17 mouse cellular contexts compared by ENCODE assay signal in genomic region chr10:40091455-40091854, GRCm38 (mm10). TPM values are rescaled to one million over a fixed set of nuclear protein-coding genes. Genes with fewer than 3 reads are reported as not detected.
DNase-seq lines count a peak whose midpoint lies in the region; ATAC-seq and TF ChIP-seq lines count a peak whose summit lies in the region.
"Had no signal": no experiment of that assay in that cellular context is flagged by ENCODE, and none has a peak within 500 bp of the region (broad histone marks: within the 10 kb centered on the region; RNA-seq: fewer than 3 reads in every experiment).

No protein-coding gene starts in this region.

- no peak for ATAC-seq in heart, embryonic 15.5 days (replicated peaks; ENCODE audit: insufficient number of reproducible peaks, insufficient read depth, low FRiP score, low read depth)
- no peak for ATAC-seq in lung, embryonic 14.5 days (ENCODE audit: insufficient read depth)
- no peak for ATAC-seq in hindbrain, postnatal 0 days
- ATAC-seq: forebrain, embryonic 13.5 days; forebrain, postnatal 0 days had no signal

- no peak for TF ChIP-seq CTCF in lung, embryonic 14.5 days (IDR thresholded peaks at IDR 0.05; ENCODE audit: low read depth)
- no peak for TF ChIP-seq CTCF in lung, adult 2 months (IDR thresholded peaks at IDR 0.05; ENCODE audit: insufficient read depth, low read length)
- no peak for TF ChIP-seq CTCF in hindbrain, postnatal 0 days (IDR thresholded peaks at IDR 0.05; ENCODE audit: low read depth)

- no peak overlapping the region for H3K9ac ChIP-seq in heart, embryonic 15.5 days
- no peak overlapping the region for H3K9ac ChIP-seq in lung, embryonic 14.5 days
- H3K9ac ChIP-seq in hindbrain, postnatal 0 days (replicated peaks; ENCODE audit: low read length): no peak overlapping the region
- H3K9ac ChIP-seq: forebrain, embryonic 13.5 days; forebrain, postnatal 0 days; hindbrain, embryonic 14.5 days had no signal

- whole genome bisulfite sequencing in heart, embryonic 15.5 days: 64% methylated on average over 2 of the region's 2 CpGs
- WGBS in lung, embryonic 14.5 days: 37% methylated on average over 2 of the region's 2 CpGs
- WGBS in lung, adult 2 months: 57% methylated on average over 2 of the region's 2 CpGs
- WGBS in hindbrain, postnatal 0 days: 82% methylated on average over 2 of the region's 2 CpGs

- no peak overlapping the region for H3K4me3 ChIP-seq in heart, embryonic 15.5 days
- H3K4me3 ChIP-seq in lung, embryonic 14.5 days (ENCODE audit: low read depth, low read length): no peak overlapping the region
- H3K4me3 ChIP-seq in lung, adult 2 months (replicated peaks; ENCODE audit: extremely low read depth, low read depth, low read length): no peak overlapping the region
- H3K4me3 ChIP-seq in hindbrain, postnatal 0 days (ENCODE audit: low read length): no peak overlapping the region
- H3K4me3 ChIP-seq: embryonic facial prominence, embryonic 10.5 days; forebrain, embryonic 13.5 days; hindbrain, embryonic 10.5 days had no signal

- H3K27ac ChIP-seq in heart, embryonic 15.5 days: 0 out of 2 replicates have a peak overlapping the region, but pooled peaks have one; percentile 41
- H3K27ac ChIP-seq in lung, embryonic 14.5 days (ENCODE audit: low read depth): no peak overlapping the region
- no peak overlapping the region for H3K27ac ChIP-seq in hindbrain, postnatal 0 days
- H3K27ac ChIP-seq: embryonic facial prominence, embryonic 10.5 days; forebrain, embryonic 13.5 days; hindbrain, embryonic 10.5 days; hindbrain, embryonic 14.5 days had no signal

- no peaks in the 10 kb centered on the region for H3K27me3 ChIP-seq in heart, embryonic 15.5 days
- no peaks in the 10 kb centered on the region for H3K27me3 ChIP-seq in lung, embryonic 14.5 days (ENCODE audit: insufficient read depth, low read length)
- H3K27me3 ChIP-seq in hindbrain, postnatal 0 days (ENCODE audit: insufficient read depth, low read length): no peaks in the 10 kb centered on the region
- H3K27me3 ChIP-seq: forebrain, embryonic 13.5 days had no signal

- DNase-seq in heart, adult 8-10 months (ENCODE audit: low spot score): no peak
- peak; percentile 66 for DNase-seq in lung, embryonic 14.5 days
- DNase-seq in lung, adult 2 months: no peak
- DNase-seq in lung, postnatal 14 days: peak; percentile 39
- no peak for DNase-seq in lung, postnatal 36 days
- DNase-seq in hindbrain, postnatal 0 days (ENCODE audit: low spot score): no peak
- DNase-seq: adrenal gland, adult 2 months; adrenal gland, postnatal 25 days; cerebellum, adult 2 months; cerebellum, postnatal 10 days; forebrain, postnatal 0 days; gastrocnemius, postnatal 10 days had no signal

- TF ChIP-seq POLR2A in lung, adult 2 months (IDR thresholded peaks at IDR 0.05; ENCODE audit: borderline replicate concordance, extremely low read depth, low read depth, low read length): no peak

- H3K36me3 ChIP-seq in heart, embryonic 15.5 days: no peaks in the 10 kb centered on the region
- no peaks in the 10 kb centered on the region for H3K36me3 ChIP-seq in lung, embryonic 14.5 days (ENCODE audit: insufficient read depth)
- H3K36me3 ChIP-seq in hindbrain, postnatal 0 days (ENCODE audit: insufficient read depth, low read length): no peaks in the 10 kb centered on the region
- H3K36me3 ChIP-seq: embryonic facial prominence, embryonic 10.5 days; hindbrain, embryonic 10.5 days had no signal

- no peak overlapping the region for H3K4me2 ChIP-seq in heart, embryonic 15.5 days
- no peak overlapping the region for H3K4me2 ChIP-seq in lung, embryonic 14.5 days
- no peak overlapping the region for H3K4me2 ChIP-seq in hindbrain, postnatal 0 days (ENCODE audit: low read depth, low read length)
- H3K4me2 ChIP-seq: forebrain, embryonic 13.5 days; hindbrain, embryonic 14.5 days had no signal

- H3K9me3 ChIP-seq in heart, embryonic 15.5 days (replicated peaks): no peaks in the 10 kb centered on the region
- H3K9me3 ChIP-seq in lung, embryonic 14.5 days (ENCODE audit: low read depth, low read length): no peaks in the 10 kb centered on the region
- H3K9me3 ChIP-seq in hindbrain, postnatal 0 days (ENCODE audit: low read length): no peaks in the 10 kb centered on the region
- H3K9me3 ChIP-seq: embryonic facial prominence, embryonic 10.5 days; forebrain, embryonic 13.5 days; hindbrain, embryonic 10.5 days had no signal

- peaks cover 37% of the 10 kb centered on the region for H3K4me1 ChIP-seq in heart, embryonic 15.5 days (replicated peaks)
- H3K4me1 ChIP-seq in lung, embryonic 14.5 days (ENCODE audit: insufficient read depth): peaks cover 13% of the 10 kb centered on the region
- peaks cover 8% of the 10 kb centered on the region; the same call in 1 of the 2 replicates for H3K4me1 ChIP-seq in lung, adult 2 months (ENCODE audit: control insufficient read depth, insufficient read depth, low read length)
- H3K4me1 ChIP-seq in hindbrain, postnatal 0 days (ENCODE audit: insufficient read depth, low read length): no peaks in the 10 kb centered on the region
- H3K4me1 ChIP-seq: embryonic facial prominence, embryonic 10.5 days; forebrain, embryonic 13.5 days; hindbrain, embryonic 10.5 days had no signal

RNA-seq across cellular contexts. Expression of gene Slc16a10, which starts 50.6 kb away (rescaled TPM):
- 14.8 and 20.8 TPM in 2 replicates for polyA plus RNA-seq in heart, embryonic 15.5 days (2015; fragmentation: Nextera tagmentation; extraction: Ambion mirVana)
- 10 to 100 TPM; 19.3 to 24.6 (median 19.9) TPM for total RNA-seq in heart, adult 8-10 months (2022)
- 4.2 and 5.3 TPM in 2 replicates for polyA plus RNA-seq in lung, embryonic 14.5 days (2014; fragmentation: Nextera tagmentation; extraction: Ambion mirVana)
- polyA plus RNA-seq in lung, adult 2 months (2012; rRNA removed): 11.3 and 20.7 TPM in 2 replicates
- total RNA-seq in hindbrain, postnatal 0 days (2014; rRNA removed): 3.9 and 4.1 TPM in 2 replicates
- 3.4 and 3.6 TPM in 2 replicates for polyA plus RNA-seq in hindbrain, postnatal 0 days (2015; fragmentation: Nextera tagmentation; extraction: Ambion mirVana)

Comparison
In these comparisons a context has a peak if more than half of its experiments do, and no peak if none do; other contexts are left out.
1. DNase-seq: peak in lung, embryonic 14.5 days (single experiment) and lung, postnatal 14 days (single experiment); none in heart, adult 8-10 months (single experiment), lung, adult 2 months (single experiment), lung, postnatal 36 days (single experiment) and hindbrain, postnatal 0 days (single experiment).